In genomic region chr4:155006296-155006695, GRCm38 (mm10) we compare ENCODE assay signal across 24 mouse cellular contexts. TPM values are rescaled to one million over a fixed set of nuclear protein-coding genes. Genes with fewer than 3 reads are reported as not detected.
DNase-seq lines count a peak whose midpoint lies in the region; ATAC-seq and TF ChIP-seq lines count a peak whose summit lies in the region.
"Had no signal": no experiment of that assay in that cellular context is flagged by ENCODE, and none has a peak within 500 bp of the region (broad histone marks: within the 10 kb centered on the region; RNA-seq: fewer than 3 reads in every experiment).

No protein-coding gene starts in this region.

- TF ChIP-seq CTCF in stomach, postnatal 0 days (IDR thresholded peaks at IDR 0.05; ENCODE audit: low read depth) = no peak

- ATAC-seq in embryonic facial prominence, embryonic 13.5 days (ENCODE audit: insufficient number of reproducible peaks, insufficient read depth, low FRiP score, low TSS enrichment, low read depth) = 0 out of 2 replicates have a peak, but pooled peaks have one; percentile 8
- no peak for ATAC-seq in midbrain, embryonic 14.5 days (ENCODE audit: low FRiP score, low TSS enrichment)
- peak; percentile 12; the same call in 1 of the 2 replicates for ATAC-seq in stomach, embryonic 16.5 days (ENCODE audit: insufficient read depth, low FRiP score)
- ATAC-seq in stomach, postnatal 0 days (ENCODE audit: low FRiP score, low TSS enrichment) = no peak
- ATAC-seq: forebrain, embryonic 16.5 days; hindbrain, postnatal 0 days; inflammation-experienced regulatory T-cells, adult 6 months; Patski had no signal

- H3K4me1 ChIP-seq in embryonic facial prominence, embryonic 13.5 days = 0 out of 2 replicates have a peak, but pooled peaks cover 3% of the 10 kb centered on the region
- peaks cover 17% of the 10 kb centered on the region; the same call in 1 of the 2 replicates for H3K4me1 ChIP-seq in embryonic facial prominence, embryonic 10.5 days
- peaks cover 10% of the 10 kb centered on the region; the same call in 1 of the 2 replicates for H3K4me1 ChIP-seq in midbrain, embryonic 10.5 days
- H3K4me1 ChIP-seq in midbrain, embryonic 14.5 days (ENCODE audit: control insufficient read depth, insufficient read depth, low read length) = no peaks in the 10 kb centered on the region
- H3K4me1 ChIP-seq in stomach, embryonic 16.5 days (ENCODE audit: control insufficient read depth, insufficient read depth, low read length) = no peaks in the 10 kb centered on the region
- H3K4me1 ChIP-seq in stomach, postnatal 0 days (replicated peaks; ENCODE audit: control insufficient read depth, insufficient read depth) = no peaks in the 10 kb centered on the region
- H3K4me1 ChIP-seq: embryonic facial prominence, embryonic 15.5 days; forebrain, embryonic 12.5 days had no signal

- no peaks in the 10 kb centered on the region for H3K27me3 ChIP-seq in embryonic facial prominence, embryonic 13.5 days
- no peaks in the 10 kb centered on the region for H3K27me3 ChIP-seq in embryonic facial prominence, embryonic 10.5 days (replicated peaks; ENCODE audit: low read depth, poor library complexity, severe bottlenecking)
- 0 out of 2 replicates have a peak, but pooled peaks cover 5% of the 10 kb centered on the region for H3K27me3 ChIP-seq in midbrain, embryonic 10.5 days (ENCODE audit: low read depth, poor library complexity, severe bottlenecking)
- no peaks in the 10 kb centered on the region for H3K27me3 ChIP-seq in midbrain, embryonic 14.5 days (ENCODE audit: control insufficient read depth, insufficient read depth, low read length)
- H3K27me3 ChIP-seq in stomach, embryonic 16.5 days (ENCODE audit: control insufficient read depth, insufficient read depth, low read length) = no peaks in the 10 kb centered on the region
- H3K27me3 ChIP-seq in stomach, postnatal 0 days (ENCODE audit: control insufficient read depth, insufficient read depth, low read length) = no peaks in the 10 kb centered on the region
- H3K27me3 ChIP-seq: embryonic facial prominence, embryonic 15.5 days; forebrain, embryonic 12.5 days; Patski had no signal

- no peak overlapping the region for H3K27ac ChIP-seq in embryonic facial prominence, embryonic 13.5 days
- no peak overlapping the region; the same call in 1 of the 2 replicates for H3K27ac ChIP-seq in embryonic facial prominence, embryonic 10.5 days (replicated peaks)
- H3K27ac ChIP-seq in midbrain, embryonic 10.5 days (replicated peaks) = peak overlapping the region; percentile 60; the same call in 1 of the 2 replicates
- no peak overlapping the region for H3K27ac ChIP-seq in midbrain, embryonic 14.5 days (replicated peaks; ENCODE audit: low read depth, low read length)
- H3K27ac ChIP-seq in stomach, embryonic 16.5 days (ENCODE audit: low read length) = no peak overlapping the region
- H3K27ac ChIP-seq in stomach, postnatal 0 days (replicated peaks) = no peak overlapping the region
- H3K27ac ChIP-seq: embryonic facial prominence, embryonic 15.5 days; forebrain, embryonic 12.5 days; hindbrain, embryonic 12.5 days; hindbrain, postnatal 0 days had no signal

- 56% methylated on average over 10 of the region's 10 CpGs for WGBS in embryonic facial prominence, embryonic 13.5 days
- WGBS in embryonic facial prominence, embryonic 10.5 days = 71% methylated on average over 10 of the region's 10 CpGs
- WGBS in midbrain, embryonic 10.5 days = 69% methylated on average over 10 of the region's 10 CpGs
- WGBS in midbrain, embryonic 14.5 days = 66% methylated on average over 10 of the region's 10 CpGs
- WGBS in stomach, embryonic 16.5 days = 64% methylated on average over 10 of the region's 10 CpGs
- WGBS in stomach, postnatal 0 days = 54% methylated on average over 10 of the region's 10 CpGs

- no peak overlapping the region for H3K9ac ChIP-seq in embryonic facial prominence, embryonic 13.5 days
- no peak overlapping the region for H3K9ac ChIP-seq in midbrain, embryonic 14.5 days (replicated peaks; ENCODE audit: low read length)
- H3K9ac ChIP-seq in stomach, embryonic 16.5 days (ENCODE audit: low read length) = no peak overlapping the region
- H3K9ac ChIP-seq in stomach, postnatal 0 days (ENCODE audit: low read length) = no peak overlapping the region
- H3K9ac ChIP-seq: embryonic facial prominence, embryonic 15.5 days; forebrain, embryonic 12.5 days had no signal

- no peaks in the 10 kb centered on the region for H3K36me3 ChIP-seq in embryonic facial prominence, embryonic 13.5 days
- no peaks in the 10 kb centered on the region for H3K36me3 ChIP-seq in embryonic facial prominence, embryonic 10.5 days (replicated peaks)
- no peaks in the 10 kb centered on the region for H3K36me3 ChIP-seq in midbrain, embryonic 10.5 days
- H3K36me3 ChIP-seq in midbrain, embryonic 14.5 days (ENCODE audit: control insufficient read depth, insufficient read depth, low read length) = no peaks in the 10 kb centered on the region
- H3K36me3 ChIP-seq in stomach, embryonic 16.5 days (ENCODE audit: control insufficient read depth, insufficient read depth, low read length) = no peaks in the 10 kb centered on the region
- no peaks in the 10 kb centered on the region for H3K36me3 ChIP-seq in stomach, postnatal 0 days (ENCODE audit: control insufficient read depth, insufficient read depth, low read length)
- H3K36me3 ChIP-seq: embryonic facial prominence, embryonic 15.5 days; forebrain, embryonic 12.5 days; G1E; hindbrain, embryonic 12.5 days had no signal

- H3K9me3 ChIP-seq in embryonic facial prominence, embryonic 13.5 days = no peaks in the 10 kb centered on the region
- no peaks in the 10 kb centered on the region for H3K9me3 ChIP-seq in embryonic facial prominence, embryonic 10.5 days
- H3K9me3 ChIP-seq in midbrain, embryonic 10.5 days (replicated peaks) = no peaks in the 10 kb centered on the region
- no peaks in the 10 kb centered on the region for H3K9me3 ChIP-seq in midbrain, embryonic 14.5 days (ENCODE audit: control insufficient read depth, low read length)
- no peaks in the 10 kb centered on the region for H3K9me3 ChIP-seq in stomach, embryonic 16.5 days (replicated peaks; ENCODE audit: control insufficient read depth, low read length)
- H3K9me3 ChIP-seq in stomach, postnatal 0 days (ENCODE audit: control insufficient read depth, low read length) = no peaks in the 10 kb centered on the region
- H3K9me3 ChIP-seq: embryonic facial prominence, embryonic 15.5 days; forebrain, embryonic 12.5 days; G1E; hindbrain, embryonic 12.5 days had no signal

- DNase-seq in embryonic facial prominence, embryonic 10.5 days (ENCODE audit: low spot score) = no peak
- no peak for DNase-seq in midbrain, embryonic 10.5 days (ENCODE audit: low spot score)
- no peak for DNase-seq in midbrain, embryonic 14.5 days
- no peak for DNase-seq in stomach, postnatal 0 days (ENCODE audit: low spot score)
- DNase-seq in spleen, postnatal 14 days (ENCODE audit: low spot score in 2 of 2) = no peak
- DNase-seq: adrenal gland, postnatal 10 days; adrenal gland, postnatal 36 days; B cell, adult 2 months; cerebellum, adult 2 months; embryo, embryonic 11 days; gastrocnemius, postnatal 10 days; heart, adult 11 months had no signal

- TF ChIP-seq EP300 in stomach, postnatal 0 days (optimal IDR thresholded peaks at IDR 0.05) = no peak

- H3K4me3 ChIP-seq in embryonic facial prominence, embryonic 13.5 days = no peak overlapping the region
- H3K4me3 ChIP-seq in embryonic facial prominence, embryonic 10.5 days = no peak overlapping the region
- no peak overlapping the region for H3K4me3 ChIP-seq in midbrain, embryonic 10.5 days
- no peak overlapping the region for H3K4me3 ChIP-seq in midbrain, embryonic 14.5 days (replicated peaks; ENCODE audit: low read depth, low read length)
- no peak overlapping the region for H3K4me3 ChIP-seq in stomach, embryonic 16.5 days (replicated peaks; ENCODE audit: low read length)
- no peak overlapping the region for H3K4me3 ChIP-seq in stomach, postnatal 0 days (ENCODE audit: low read depth, low read length)
- H3K4me3 ChIP-seq: embryonic facial prominence, embryonic 15.5 days; forebrain, embryonic 12.5 days; hindbrain, embryonic 12.5 days had no signal

- no peak overlapping the region for H3K4me2 ChIP-seq in embryonic facial prominence, embryonic 13.5 days
- H3K4me2 ChIP-seq in midbrain, embryonic 14.5 days (ENCODE audit: low read length) = no peak overlapping the region
- no peak overlapping the region for H3K4me2 ChIP-seq in stomach, embryonic 16.5 days (ENCODE audit: low read depth, low read length)
- no peak overlapping the region for H3K4me2 ChIP-seq in stomach, postnatal 0 days (replicated peaks; ENCODE audit: low read depth)
- H3K4me2 ChIP-seq: embryonic facial prominence, embryonic 15.5 days; forebrain, embryonic 12.5 days; heart, embryonic 11.5 days; hindbrain, embryonic 12.5 days had no signal

RNA-seq across cellular contexts. Expression of gene Pank4, which starts 42.4 kb away (rescaled TPM):
- polyA plus RNA-seq in embryonic facial prominence, embryonic 13.5 days (2015; fragmentation: Nextera tagmentation; extraction: Ambion mirVana) = 48.3 and 54.1 TPM in 2 replicates
- 49.2 and 50.1 TPM in 2 replicates for polyA plus RNA-seq in embryonic facial prominence, embryonic 10.5 days (2016; fragmentation: Nextera tagmentation; extraction: Ambion mirVana)
- polyA plus RNA-seq in midbrain, embryonic 10.5 days (2016; fragmentation: Nextera tagmentation; extraction: Ambion mirVana) = 47.6 and 48.6 TPM in 2 replicates
- polyA plus RNA-seq in midbrain, embryonic 14.5 days (2014; fragmentation: Nextera tagmentation; extraction: Ambion mirVana) = 30.6 and 38.8 TPM in 2 replicates
- 40.6 and 40.8 TPM in 2 replicates for polyA plus RNA-seq in stomach, embryonic 16.5 days (2015; fragmentation: Nextera tagmentation; extraction: Ambion mirVana)
- 14.8 and 14.9 TPM in 2 replicates for polyA plus RNA-seq in stomach, postnatal 0 days (2015; fragmentation: Nextera tagmentation; extraction: Ambion mirVana)

RNA-seq across cellular contexts. Expression of gene Hes5, which starts 45.6 kb away (rescaled TPM):
- polyA plus RNA-seq in embryonic facial prominence, embryonic 13.5 days (2015; fragmentation: Nextera tagmentation; extraction: Ambion mirVana) = 4.2 and 6.0 TPM in 2 replicates
- 84.4 and 151 TPM in 2 replicates for polyA plus RNA-seq in embryonic facial prominence, embryonic 10.5 days (2016; fragmentation: Nextera tagmentation; extraction: Ambion mirVana)
- 690 and 827 TPM in 2 replicates for polyA plus RNA-seq in midbrain, embryonic 10.5 days (2016; fragmentation: Nextera tagmentation; extraction: Ambion mirVana)
- polyA plus RNA-seq in midbrain, embryonic 14.5 days (2014; fragmentation: Nextera tagmentation; extraction: Ambion mirVana) = 111 and 123 TPM in 2 replicates
- 0.59 and 1.0 TPM in 2 replicates for polyA plus RNA-seq in stomach, embryonic 16.5 days (2015; fragmentation: Nextera tagmentation; extraction: Ambion mirVana)
- polyA plus RNA-seq in stomach, postnatal 0 days (2015; fragmentation: Nextera tagmentation; extraction: Ambion mirVana) = 0.24 and 0.36 TPM in 2 replicates
- polyA plus RNA-seq: G1E; heart, postnatal 0 days; Patski had no signal

RNA-seq across cellular contexts. Expression of gene Plch2, which starts 50.3 kb away (rescaled TPM):
- polyA plus RNA-seq in embryonic facial prominence, embryonic 13.5 days (2015; fragmentation: Nextera tagmentation; extraction: Ambion mirVana) = 11.2 and 12.8 TPM in 2 replicates
- 2.0 and 3.5 TPM in 2 replicates for polyA plus RNA-seq in embryonic facial prominence, embryonic 10.5 days (2016; fragmentation: Nextera tagmentation; extraction: Ambion mirVana)
- polyA plus RNA-seq in midbrain, embryonic 10.5 days (2016; fragmentation: Nextera tagmentation; extraction: Ambion mirVana) = 0.57 and 0.72 TPM in 2 replicates
- 12.1 and 13.0 TPM in 2 replicates for polyA plus RNA-seq in midbrain, embryonic 14.5 days (2014; fragmentation: Nextera tagmentation; extraction: Ambion mirVana)
- polyA plus RNA-seq in stomach, embryonic 16.5 days (2015; fragmentation: Nextera tagmentation; extraction: Ambion mirVana) = 27.4 and 30.4 TPM in 2 replicates
- 15.4 and 18.3 TPM in 2 replicates for polyA plus RNA-seq in stomach, postnatal 0 days (2015; fragmentation: Nextera tagmentation; extraction: Ambion mirVana)
- polyA plus RNA-seq: inflammation-experienced regulatory T-cells, adult 6 months had no signal

Comparison
In these comparisons a context has a peak if more than half of its experiments do, and no peak if none do; other contexts are left out.
1. ATAC-seq: peak in embryonic facial prominence, embryonic 13.5 days (single experiment) and stomach, embryonic 16.5 days (single experiment); none in midbrain, embryonic 14.5 days (single experiment) and stomach, postnatal 0 days (single experiment).
2. RNA of gene Hes5, which starts 45.6 kb away (polyA plus RNA-seq): 690 to 827 TPM in midbrain, embryonic 10.5 days, 111 to 123 TPM in midbrain, embryonic 14.5 days and 84.4 to 151 TPM in embryonic facial prominence, embryonic 10.5 days; 4.2 to 6.0 TPM in embryonic facial prominence, embryonic 13.5 days, 0.59 to 1.0 TPM in stomach, embryonic 16.5 days and 0.24 to 0.36 TPM in stomach, postnatal 0 days; every median in the first group is over 10 times any median in the second.